22 mouse cellular contexts compared by ENCODE assay signal in the genomic region with DNA sequence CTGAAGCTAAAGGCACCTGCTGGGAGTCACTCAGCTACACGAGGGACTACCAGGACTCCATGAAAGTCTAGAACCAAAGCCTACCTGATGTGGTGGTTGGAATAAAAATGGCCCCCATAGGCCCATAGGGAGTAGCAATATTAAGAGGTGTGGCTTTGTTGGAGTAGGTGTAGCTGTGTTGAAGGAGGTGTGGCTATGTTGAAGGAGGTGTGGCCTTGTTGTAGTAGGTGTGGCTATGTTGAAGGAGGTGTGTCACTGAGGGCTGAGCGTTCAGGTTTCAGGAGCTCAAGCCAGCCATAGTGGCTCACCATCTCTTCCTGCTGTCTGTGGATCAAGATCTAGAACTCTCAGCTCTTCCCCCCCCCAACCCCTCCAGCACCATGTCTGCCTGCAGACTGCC.
"Had no signal": no experiment of that assay in that cellular context is flagged by ENCODE, and none has a peak within 500 bp of the region (broad histone marks: within the 10 kb centered on the region; RNA-seq: fewer than 3 reads in every experiment).

No protein-coding gene starts in this region.

- H3K27me3 ChIP-seq: limb, embryonic 13.5 days; liver, embryonic 12.5 days; liver, embryonic 15.5 days; neural tube, embryonic 12.5 days; neural tube, embryonic 15.5 days had no signal

- H3K4me1 ChIP-seq: limb, embryonic 10.5 days; limb, embryonic 13.5 days; liver, embryonic 15.5 days; neural tube, embryonic 15.5 days had no signal

- H3K4me3 ChIP-seq: layer of hippocampus, adult 2 months; limb, embryonic 10.5 days; limb, embryonic 13.5 days; liver, embryonic 12.5 days; liver, embryonic 15.5 days; neural tube, embryonic 12.5 days; neural tube, embryonic 15.5 days had no signal

- DNase-seq: kidney, postnatal 25 days; layer of hippocampus, adult 9-11 months; liver; lung, adult 2 months; lung, postnatal 14 days; lung, postnatal 4 days; midbrain, embryonic 14.5 days; right cerebral cortex, adult 18-20 months; right cerebral cortex, postnatal 14 days; right cerebral cortex, postnatal 4 days; thymus, adult 2 months; thymus, postnatal 14 days; thymus, postnatal 4 days had no signal

- H3K9me3 ChIP-seq: limb, embryonic 10.5 days; limb, embryonic 13.5 days; liver, embryonic 12.5 days; liver, embryonic 15.5 days; neural tube, embryonic 12.5 days; neural tube, embryonic 15.5 days had no signal

- H3K27ac ChIP-seq: kidney, postnatal 0 days; layer of hippocampus, adult 2 months; limb, embryonic 10.5 days; limb, embryonic 13.5 days; liver, embryonic 12.5 days; liver, embryonic 15.5 days; neural tube, embryonic 12.5 days; neural tube, embryonic 15.5 days; stomach, postnatal 0 days had no signal

- H3K4me2 ChIP-seq: limb, embryonic 13.5 days; liver, embryonic 12.5 days; liver, embryonic 15.5 days; neural tube, embryonic 12.5 days; neural tube, embryonic 15.5 days had no signal

- H3K36me3 ChIP-seq: limb, embryonic 10.5 days; limb, embryonic 13.5 days; liver, embryonic 12.5 days; liver, embryonic 15.5 days; neural tube, embryonic 12.5 days; neural tube, embryonic 15.5 days had no signal

- H3K9ac ChIP-seq: limb, embryonic 13.5 days; liver, embryonic 12.5 days; liver, embryonic 15.5 days; neural tube, embryonic 12.5 days; neural tube, embryonic 15.5 days had no signal
